Mouse (Mus musculus): Measurements from ENCODE around the gene C1qtnf4.

Gene C1qtnf4

GRCm38 (mm10) chr2:90931829-90932228 is 46.2 kb downstream of the C1qtnf4 start:
- DNase-seq (ENCODE audit: low read depth, low spot score): no peak

DNA sequence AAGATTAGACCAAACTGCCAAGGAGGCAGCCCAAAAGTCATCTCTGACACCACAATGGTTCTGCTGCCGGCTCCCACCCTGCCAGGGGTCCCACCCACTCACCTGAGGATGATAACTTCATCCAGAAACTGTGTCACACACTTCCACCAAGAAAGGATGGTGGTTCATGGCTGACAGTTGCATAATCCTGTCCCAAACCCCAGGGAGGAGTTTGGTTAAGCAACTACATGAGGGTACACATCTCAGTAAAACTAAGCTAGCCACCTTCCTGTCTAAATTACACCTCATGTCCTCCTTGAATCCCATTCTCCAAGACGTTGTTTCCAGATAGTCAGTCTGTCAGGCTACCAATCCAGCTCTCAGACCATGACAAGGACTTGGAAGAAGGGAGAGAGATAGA is 46.6 kb downstream of the C1qtnf4 start:
- DNase-seq (ENCODE audit: low read depth, low spot score): no peak

DNA sequence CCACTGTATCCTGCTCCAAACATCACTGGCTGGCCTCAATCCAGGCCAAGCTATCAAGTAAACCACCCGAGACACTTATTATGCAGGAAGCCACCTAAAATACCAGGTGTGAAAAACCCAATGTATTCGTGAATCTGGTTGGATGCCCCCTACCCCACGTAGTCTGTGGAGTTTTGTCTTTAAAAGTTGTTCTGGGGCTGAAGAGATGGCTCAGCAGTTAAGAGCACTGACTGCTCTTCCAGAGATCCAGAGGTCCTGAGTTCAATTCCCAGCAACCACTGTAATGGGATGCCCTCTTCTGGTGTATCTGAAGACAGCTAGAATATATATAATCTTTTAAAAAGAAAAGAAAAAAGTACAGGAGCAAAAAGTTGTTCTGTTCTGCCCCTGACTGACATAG is 52.7 kb downstream of the C1qtnf4 start:
- DNase-seq (ENCODE audit: low read depth, low spot score): no peak

DNA sequence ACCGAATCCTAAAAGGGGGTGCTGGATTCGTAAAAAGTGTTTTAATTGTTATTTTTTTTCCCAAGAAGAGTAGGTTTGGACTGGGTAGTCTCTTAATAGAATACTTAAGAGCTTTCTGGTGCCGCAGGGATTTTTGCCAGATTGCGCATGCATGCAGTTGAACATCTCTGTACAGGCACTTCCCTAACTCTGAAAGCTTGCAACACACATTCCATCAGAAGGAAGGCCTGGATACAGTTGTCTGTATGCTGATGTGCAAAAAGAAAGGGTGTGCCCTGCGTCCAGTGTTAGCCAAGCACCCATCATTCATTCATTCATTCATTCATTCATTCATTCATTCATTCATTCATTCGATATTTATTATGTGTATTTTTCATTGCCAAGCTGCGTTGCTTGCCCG is 54.1 kb downstream of the C1qtnf4 start:
- DNase-seq (ENCODE audit: low read depth, low spot score): peak; percentile 11
